Mouse (Mus musculus) stomach, postnatal 0 days (tissue): ENCODE results near the gene Mfn1.

Experiments used
- CTCF ChIP-seq: IDR thresholded peaks from 2 replicates; pipeline ENCODE4 v1.5.1; 2016; ENCODE audit warnings: antibody characterized with exemption, low read depth, mild to moderate bottlenecking, moderate library complexity
- EP300 ChIP-seq: optimal IDR thresholded peaks from 2 replicates; pipeline ENCODE3; 2016; ENCODE audit warnings: antibody characterized with exemption

GRCm38 (mm10) chr3:32488172-32488571 lies 41.1 kb upstream of the Mfn1 start:
- no peak for TF ChIP-seq CTCF
- TF ChIP-seq EP300: no peak
